Mouse (Mus musculus) heart, embryonic 12.5 days (tissue): Measurements from ENCODE around the gene Bhmt. TPM values are rescaled to one million over a fixed set of nuclear protein-coding genes. Genes with fewer than 3 reads are reported as not detected.
"Not testable (repeated sequence)": the region's sequence is repeated elsewhere in the genome, so short reads cannot be mapped to it uniquely, and the experiment has no call there.

Experiments used
- ATAC-seq: fragments of 200-750 bp; cut with Nextera tagmentation; 2 replicates; pipeline ENCODE4 v1.8.0; 2017; ENCODE audit warnings: moderate TSS enrichment, moderate library complexity; ENCODE audit not compliant: insufficient number of reproducible peaks, low FRiP score
- H3K27ac ChIP-seq: fragments of 300-500 bp; sonication (generic); 2 replicates; pipeline ENCODE4 v1.5.1; 2016; ENCODE audit warnings: mild to moderate bottlenecking, moderate library complexity; ENCODE audit not compliant: poor library complexity, severe bottlenecking
- H3K27me3 ChIP-seq: fragments of 300-500 bp; sonication (generic); replicated peaks from 2 replicates; pipeline ENCODE4 v1.6.1; 2016; ENCODE audit warnings: mild to moderate bottlenecking, moderate library complexity
- H3K36me3 ChIP-seq: fragments of 300-500 bp; sonication (generic); 2 replicates; pipeline ENCODE4 v1.6.1; 2016; ENCODE audit warnings: mild to moderate bottlenecking, moderate library complexity
- H3K4me1 ChIP-seq: fragments of 300-500 bp; sonication (generic); replicated peaks from 2 replicates; pipeline ENCODE4 v1.6.1; 2016; ENCODE audit warnings: mild to moderate bottlenecking
- H3K4me2 ChIP-seq: fragments of 300-500 bp; sonication (generic); 2 replicates; pipeline ENCODE4 v1.6.1; 2016; ENCODE audit warnings: mild to moderate bottlenecking, moderate library complexity
- H3K4me3 ChIP-seq: fragments of 300-500 bp; sonication (generic); 2 replicates; pipeline ENCODE4 v1.5.1; 2016; ENCODE audit warnings: mild to moderate bottlenecking
- H3K9ac ChIP-seq: fragments of 300-500 bp; sonication (generic); 2 replicates; pipeline ENCODE4 v1.6.1; 2016; ENCODE audit warnings: mild to moderate bottlenecking, moderate library complexity
- H3K9me3 ChIP-seq: fragments of 300-500 bp; sonication (generic); replicated peaks from 2 replicates; pipeline ENCODE4 v1.6.1; 2016; ENCODE audit warnings: mild to moderate bottlenecking, moderate library complexity
- WGBS: fragments of 180-500 bp; shearing (Covaris S2); methylation state at CpG from one replicate; pipeline ENCODE4 v1.1.7; 2016; 5-methylcytosine and 5-hydroxymethylcytosine counted together
- polyA plus RNA-seq: library from polyadenylated mRNA; unstranded; fragments of >200 nt; fragmentation: Nextera tagmentation; extraction: Ambion mirVana; gene quantifications from 2 replicates; pipeline ENCODE4 v1.2.1, GENCODE M21; 2016

The Bhmt gene
- polyA plus RNA-seq, 1 experiment from 2014 or later, result 0.32 TPM

DNA sequence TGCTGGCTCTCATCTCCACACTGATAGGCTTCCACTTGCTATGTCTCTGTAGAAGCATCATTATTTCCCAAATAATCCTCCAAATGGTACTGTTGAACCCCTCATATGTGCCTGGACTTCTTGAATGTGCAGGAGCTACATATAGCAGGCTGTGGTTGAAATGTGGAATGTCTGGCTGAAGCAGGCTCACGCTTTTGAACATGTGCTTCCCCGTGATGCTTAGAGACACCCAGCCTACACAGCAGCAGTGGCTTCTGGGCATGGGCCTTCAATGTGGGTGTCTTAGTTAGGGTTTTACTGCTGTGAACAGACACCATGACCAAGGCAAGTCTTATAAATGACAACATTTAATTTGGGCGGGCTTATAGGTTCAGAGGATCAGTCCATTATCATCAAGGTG lies 30.1 kb downstream of the Bhmt start:
- H3K27me3 ChIP-seq, result no peaks in the 10 kb centered on the region
- no peak overlapping the region for H3K9ac ChIP-seq
- H3K4me3 ChIP-seq, result no peak overlapping the region
- no peaks in the 10 kb centered on the region for H3K4me1 ChIP-seq
- no peaks in the 10 kb centered on the region for H3K36me3 ChIP-seq
- 85% methylated on average over 3 of the region's 3 CpGs for WGBS
- no peak for ATAC-seq
- no peaks in the 10 kb centered on the region for H3K9me3 ChIP-seq
- no peak overlapping the region for H3K4me2 ChIP-seq
- no peak overlapping the region for H3K27ac ChIP-seq

DNA sequence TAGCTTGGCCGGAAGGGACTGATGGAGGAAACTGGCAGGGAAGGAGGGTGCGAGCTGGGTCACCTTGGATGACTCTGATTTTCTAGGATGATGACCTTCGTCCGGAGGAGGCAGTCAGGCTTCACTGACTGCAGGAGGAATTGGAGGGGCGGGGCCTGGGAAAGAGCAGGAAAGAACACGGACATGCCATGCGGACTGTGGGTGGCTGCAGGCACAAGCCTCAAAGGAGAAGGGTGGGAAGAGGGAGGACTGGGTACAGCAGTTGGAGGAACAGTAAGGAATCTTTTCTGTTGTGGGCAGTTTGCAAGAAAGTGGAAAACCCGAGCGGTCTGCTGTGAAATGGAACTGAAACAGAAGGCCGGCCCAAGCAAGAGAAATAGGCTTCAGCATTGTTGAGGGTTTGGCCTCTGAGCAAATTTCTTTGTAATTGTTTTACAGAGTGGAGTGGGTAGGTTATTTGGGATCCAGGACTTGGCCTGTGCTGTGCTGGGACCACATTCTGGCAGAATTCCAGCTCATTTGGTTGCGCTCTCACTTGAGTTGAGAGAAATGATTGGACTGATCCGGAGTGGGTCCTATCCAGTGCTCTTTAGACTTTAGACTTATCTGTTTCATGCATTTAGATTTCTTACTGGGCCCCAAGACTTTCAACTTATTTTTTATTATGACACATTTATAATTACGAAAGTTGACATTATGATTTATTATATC lies 30.7 kb downstream of the Bhmt start:
- H3K36me3 ChIP-seq, result no peaks in the 10 kb centered on the region
- H3K4me1 ChIP-seq, result no peaks in the 10 kb centered on the region
- no peak overlapping the region for H3K4me3 ChIP-seq
- H3K9ac ChIP-seq, result no peak overlapping the region
- WGBS, result 67% methylated on average over 13 of the region's 13 CpGs
- H3K9me3 ChIP-seq, result no peaks in the 10 kb centered on the region
- H3K4me2 ChIP-seq, result no peak overlapping the region
- no peak overlapping the region for H3K27ac ChIP-seq
- no peaks in the 10 kb centered on the region for H3K27me3 ChIP-seq
- no peak for ATAC-seq

DNA sequence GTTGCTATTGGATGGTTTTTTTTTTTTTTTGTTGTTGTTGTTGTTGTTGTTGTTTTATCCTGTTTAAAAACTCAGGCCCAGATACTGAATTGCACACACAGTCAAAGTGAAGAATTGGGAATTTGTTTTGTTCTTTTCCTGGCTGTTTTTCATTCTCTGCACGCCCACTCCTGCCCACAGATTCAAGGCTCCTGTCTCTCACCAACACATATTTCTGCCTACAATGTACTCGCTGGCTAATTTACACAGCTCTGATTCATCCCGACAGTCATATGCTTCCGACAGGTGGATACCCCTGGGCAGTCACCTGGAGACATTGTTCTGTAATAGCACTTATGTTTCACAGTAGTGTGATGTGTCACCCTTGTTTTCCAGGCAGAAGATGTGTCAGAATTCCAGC lies 33.1 kb downstream of the Bhmt start:
- Histone ChIP-seq H3K27me3 (no peaks in the 10 kb centered on the region), H3K9ac (no peak overlapping the region), H3K36me3 (no peaks in the 10 kb centered on the region), H3K4me2 (no peak overlapping the region), H3K9me3 (no peaks in the 10 kb centered on the region), H3K27ac (no peak overlapping the region), H3K4me3 (no peak overlapping the region), H3K4me1 (no peaks in the 10 kb centered on the region)
- 78% methylated on average over 4 of the region's 4 CpGs for WGBS
- no peak for ATAC-seq

DNA sequence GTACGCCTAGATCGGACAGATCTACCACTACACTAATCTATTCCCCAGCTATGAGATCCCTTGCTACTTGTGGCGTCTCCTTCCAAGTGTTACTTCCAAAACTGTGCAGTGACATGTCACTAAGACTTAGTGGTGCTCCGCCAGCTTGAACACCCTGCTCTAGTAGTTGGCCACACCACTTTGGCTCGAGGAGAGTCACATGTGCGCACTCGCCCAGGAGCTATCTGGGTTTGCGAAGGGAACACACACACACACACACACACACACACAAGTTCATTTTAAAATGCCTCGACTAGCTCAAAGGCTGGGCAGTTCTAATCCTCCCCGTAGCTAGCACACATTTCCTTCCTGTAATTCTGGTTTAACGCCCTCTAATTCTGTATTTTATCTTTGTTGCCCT lies 36.2 kb downstream of the Bhmt start:
- H3K9me3 ChIP-seq, result no peaks in the 10 kb centered on the region
- H3K27me3 ChIP-seq, result no peaks in the 10 kb centered on the region
- no peak overlapping the region for H3K4me3 ChIP-seq
- H3K4me1 ChIP-seq, result no peaks in the 10 kb centered on the region
- no peak overlapping the region for H3K9ac ChIP-seq
- WGBS, result 78% methylated on average over 11 of the region's 11 CpGs
- no peak overlapping the region for H3K27ac ChIP-seq
- H3K36me3 ChIP-seq, result no peaks in the 10 kb centered on the region
- no peak for ATAC-seq
- H3K4me2 ChIP-seq, result no peak overlapping the region

DNA sequence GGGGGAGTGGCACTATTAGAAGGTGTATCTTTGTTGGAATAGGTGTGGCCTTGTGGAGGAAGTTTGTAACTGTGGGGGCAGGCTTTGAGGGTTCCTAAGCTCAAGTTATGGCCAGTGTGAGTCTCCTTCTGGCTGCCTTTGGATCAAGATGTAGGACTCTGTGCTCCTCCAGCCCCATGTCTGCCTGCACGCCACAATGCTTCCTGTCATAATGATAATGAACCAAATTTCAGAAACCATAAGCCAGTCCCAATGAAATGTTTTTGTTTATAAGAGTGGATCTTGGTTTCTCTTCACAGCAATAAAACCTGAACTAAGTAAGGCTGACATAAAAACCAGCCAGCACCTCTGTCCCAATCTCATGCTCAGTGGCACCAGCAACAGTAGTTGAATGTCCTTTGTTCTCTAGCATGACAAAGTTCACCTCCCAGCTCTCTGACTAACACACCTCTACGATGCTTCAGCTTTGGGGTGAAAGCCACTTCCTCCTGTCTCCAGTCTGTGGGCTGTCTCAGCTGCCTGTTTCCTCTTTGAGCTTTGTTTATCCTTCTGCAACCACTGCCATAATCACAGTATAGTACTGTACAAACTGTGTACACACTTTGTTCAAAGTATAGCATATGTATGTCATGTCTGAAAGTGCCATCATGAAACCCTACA lies 44.6 kb downstream of the Bhmt start:
- Histone ChIP-seq H3K9ac (no peak overlapping the region), H3K27me3 (no peaks in the 10 kb centered on the region), H3K9me3 (no peaks in the 10 kb centered on the region), H3K4me1 (no peaks in the 10 kb centered on the region), H3K36me3 (no peaks in the 10 kb centered on the region), H3K27ac (no peak overlapping the region), H3K4me3 (no peak overlapping the region), H3K4me2 (no peak overlapping the region)
- no peak for ATAC-seq
- WGBS, result 62% methylated on average over 2 of the region's 2 CpGs

DNA sequence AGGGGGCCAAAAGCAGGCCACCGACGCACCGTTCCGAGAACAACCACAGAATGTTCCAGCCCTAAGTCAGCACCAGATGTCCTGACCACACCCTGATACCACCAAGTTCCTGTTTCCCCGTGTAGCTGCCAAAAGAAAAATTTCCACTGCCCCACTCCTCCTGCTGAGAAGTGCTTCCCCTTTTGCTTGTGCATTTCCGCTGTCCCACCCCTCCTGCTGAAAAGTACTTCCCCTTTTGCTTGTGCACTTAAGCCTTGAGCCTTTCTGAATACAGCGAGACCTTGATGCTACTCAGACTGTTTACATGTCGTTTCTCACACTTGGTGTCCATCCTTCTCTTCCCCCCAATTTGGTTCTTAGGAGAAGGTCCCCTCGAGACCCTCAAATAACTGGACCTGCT lies 55.2 kb downstream of the Bhmt start:
- H3K27me3 ChIP-seq, H3K4me1 ChIP-seq, H3K9ac ChIP-seq, H3K27ac ChIP-seq, H3K9me3 ChIP-seq, ATAC-seq, H3K4me3 ChIP-seq, H3K36me3 ChIP-seq, H3K4me2 ChIP-seq: not testable (repeated sequence)
- WGBS, result 85% methylated on average over 9 of the region's 9 CpGs

DNA sequence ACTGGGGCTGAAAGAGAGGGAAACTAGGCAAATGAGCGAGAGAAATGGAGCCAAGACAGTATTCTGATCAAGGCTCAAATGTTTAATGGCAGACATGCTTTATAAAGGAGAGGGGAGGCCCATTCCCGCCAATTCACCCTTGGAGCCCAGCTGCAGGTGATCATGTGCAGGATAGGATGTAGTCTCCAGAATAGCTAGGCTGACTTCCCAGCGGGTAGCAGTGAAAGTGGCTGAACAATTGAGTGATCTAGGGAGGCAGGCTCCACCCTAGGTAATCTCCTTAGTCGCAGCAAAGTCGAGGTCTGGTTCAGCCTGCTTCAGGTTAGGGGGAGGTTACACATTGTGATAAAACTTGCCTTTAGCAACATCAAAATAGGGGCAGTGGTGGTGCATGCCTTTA lies 57.3 kb downstream of the Bhmt start:
- no peak for ATAC-seq
- WGBS, result 79% methylated on average over 5 of the region's 5 CpGs
- Histone ChIP-seq H3K27me3 (no peaks in the 10 kb centered on the region), H3K36me3 (no peaks in the 10 kb centered on the region), H3K4me3 (no peak overlapping the region), H3K9ac (no peak overlapping the region), H3K9me3 (peaks cover 9% of the 10 kb centered on the region), H3K27ac (no peak overlapping the region), H3K4me1 (no peaks in the 10 kb centered on the region), H3K4me2 (no peak overlapping the region)

DNA sequence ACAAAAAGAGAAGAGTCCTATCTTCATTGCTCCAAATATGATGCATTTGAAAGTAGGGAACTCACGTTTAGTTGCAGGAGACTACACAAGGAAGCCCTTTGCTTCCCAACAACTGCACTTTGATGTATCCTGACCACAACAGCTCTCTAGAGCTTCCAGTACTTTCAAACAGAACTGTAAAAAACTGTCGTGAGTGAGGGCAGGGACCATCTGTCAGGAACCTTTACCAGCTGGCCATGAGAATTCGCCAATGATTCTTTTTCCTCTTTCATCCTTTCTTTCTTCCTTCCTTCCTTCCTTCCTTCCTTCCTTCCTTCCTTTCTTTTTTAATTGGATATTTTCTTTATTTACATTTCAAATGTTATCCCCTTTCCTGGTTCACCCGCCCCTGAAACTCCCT lies 68.1 kb downstream of the Bhmt start:
- Histone ChIP-seq H3K4me2 (no peak overlapping the region), H3K4me3 (no peak overlapping the region), H3K36me3 (no peaks in the 10 kb centered on the region), H3K9ac (no peak overlapping the region), H3K27me3 (no peaks in the 10 kb centered on the region), H3K27ac (no peak overlapping the region), H3K9me3 (peaks cover 3% of the 10 kb centered on the region; the same call in 1 of the 2 replicates), H3K4me1 (no peaks in the 10 kb centered on the region)
- ATAC-seq, result no peak
- WGBS, result 62% methylated on average over 4 of the region's 4 CpGs

Other genes starting within 250 kb of the Bhmt start
- gene Jmy, start 138.2 kb downstream of the Bhmt start, polyA plus RNA-seq, result 8.6 and 9.1 TPM in 2 replicates
- gene Bhmt2, start 36.3 kb upstream of the Bhmt start, polyA plus RNA-seq, result 0.19 and 0.31 TPM in 2 replicates
- gene Dmgdh, start 36.5 kb upstream of the Bhmt start, polyA plus RNA-seq, result 0.14 and 0.42 TPM in 2 replicates
- gene Arsb, start 133.7 kb upstream of the Bhmt start, polyA plus RNA-seq, result 7.6 and 8.1 TPM in 2 replicates